25 mouse cellular contexts compared by ENCODE assay signal in genomic region chr2:106674319-106674718, GRCm38 (mm10). TPM values are rescaled to one million over a fixed set of nuclear protein-coding genes. Genes with fewer than 3 reads are reported as not detected.
DNase-seq lines count a peak whose midpoint lies in the region; ATAC-seq lines count a peak whose summit lies in the region.
"Had no signal": no experiment of that assay in that cellular context is flagged by ENCODE, and none has a peak within 500 bp of the region (broad histone marks: within the 10 kb centered on the region; RNA-seq: fewer than 3 reads in every experiment).

No protein-coding gene starts in this region.

- H3K4me2 ChIP-seq in kidney, embryonic 16.5 days (replicated peaks; ENCODE audit: low read depth, low read length): no peak overlapping the region
- H3K4me2 ChIP-seq: embryonic facial prominence, embryonic 12.5 days; forebrain, embryonic 12.5 days; forebrain, embryonic 15.5 days; heart, embryonic 11.5 days; hindbrain, embryonic 12.5 days; hindbrain, embryonic 15.5 days had no signal

- no peak overlapping the region for H3K9ac ChIP-seq in kidney, embryonic 16.5 days (replicated peaks; ENCODE audit: low read length)
- H3K9ac ChIP-seq: embryonic facial prominence, embryonic 12.5 days; forebrain, embryonic 12.5 days; forebrain, embryonic 15.5 days; hindbrain, embryonic 12.5 days; hindbrain, embryonic 15.5 days had no signal

- no peaks in the 10 kb centered on the region for H3K4me1 ChIP-seq in kidney, embryonic 16.5 days (ENCODE audit: insufficient read depth, low read length)
- H3K4me1 ChIP-seq: forebrain, embryonic 15.5 days; hindbrain, embryonic 12.5 days; hindbrain, embryonic 15.5 days had no signal

- H3K36me3 ChIP-seq in kidney, embryonic 16.5 days (ENCODE audit: insufficient read depth, low read length): no peaks in the 10 kb centered on the region
- H3K36me3 ChIP-seq: embryonic facial prominence, embryonic 12.5 days; forebrain, embryonic 12.5 days; forebrain, embryonic 15.5 days; G1E; hindbrain, embryonic 12.5 days; hindbrain, embryonic 15.5 days had no signal

- no peaks in the 10 kb centered on the region for H3K27me3 ChIP-seq in kidney, embryonic 16.5 days (ENCODE audit: insufficient read depth, low read length)
- H3K27me3 ChIP-seq: CH12.LX; embryonic facial prominence, embryonic 12.5 days; forebrain, embryonic 12.5 days; forebrain, embryonic 15.5 days; hindbrain, embryonic 12.5 days; hindbrain, embryonic 15.5 days; Patski had no signal

- H3K27ac ChIP-seq in kidney, embryonic 16.5 days (ENCODE audit: low read length): peak overlapping the region; percentile 18; the same call in 1 of the 2 replicates
- H3K27ac ChIP-seq: embryonic facial prominence, embryonic 12.5 days; forebrain, embryonic 12.5 days; forebrain, embryonic 15.5 days; gastrocnemius, adult 2 months; hindbrain, embryonic 12.5 days; hindbrain, embryonic 15.5 days had no signal

- ATAC-seq in frontal cortex, adult (ENCODE audit: low TSS enrichment): peak; percentile 95
- no peak for ATAC-seq in kidney, embryonic 16.5 days (ENCODE audit: low FRiP score, low TSS enrichment)
- ATAC-seq: forebrain, embryonic 15.5 days; Patski had no signal

- no peak for DNase-seq in frontal cortex, postnatal 14 days (ENCODE audit: low spot score in 2 of 2)
- DNase-seq in kidney, adult 9 months: no peak
- peak; percentile 32 for DNase-seq in kidney, postnatal 14 days
- DNase-seq in left cerebral cortex, postnatal 4 days: no peak
- DNase-seq: adrenal gland, postnatal 10 days; adrenal gland, postnatal 36 days; B cell, adult 2 months; cerebellum, adult 18-20 months; cerebellum, adult 9-10 months; cerebellum, postnatal 14 days; gastrocnemius, adult 2 months; gastrocnemius, postnatal 14 days; heart, adult 11 months had no signal

- intact Hi-C loops in left cerebral cortex, postnatal 4 days (cut with DNase I): no loop called here

- no peak overlapping the region for H3K4me3 ChIP-seq in kidney, embryonic 16.5 days (ENCODE audit: low read length)
- H3K4me3 ChIP-seq: embryonic facial prominence, embryonic 12.5 days; erythroblast, embryonic 14.5 days; forebrain, embryonic 12.5 days; forebrain, embryonic 15.5 days; gastrocnemius, adult 2 months; hindbrain, embryonic 12.5 days; hindbrain, embryonic 15.5 days had no signal

- no peaks in the 10 kb centered on the region for H3K9me3 ChIP-seq in kidney, embryonic 16.5 days (ENCODE audit: low read length)
- H3K9me3 ChIP-seq: embryonic facial prominence, embryonic 12.5 days; forebrain, embryonic 12.5 days; forebrain, embryonic 15.5 days; hindbrain, embryonic 12.5 days; hindbrain, embryonic 15.5 days had no signal

- WGBS in kidney, embryonic 16.5 days: 68% methylated on average over 8 of the region's 8 CpGs

RNA-seq across cellular contexts. Expression of gene Mpped2, which starts 18.8 kb away (rescaled TPM):
- polyA plus RNA-seq in kidney, embryonic 16.5 days (2015; fragmentation: Nextera tagmentation; extraction: Ambion mirVana): 28.6 and 32.0 TPM in 2 replicates
- total RNA-seq in left cerebral cortex, postnatal 4 days (2021): 10 to 100 TPM; 83.3 to 84.6 TPM
- total RNA-seq: CH12.LX had no signal
- polyA plus RNA-seq: erythroblast, embryonic 14.5 days; G1E had no signal
